Comparison of ENCODE assay signal across 9 mouse cellular contexts in the genomic region with DNA sequence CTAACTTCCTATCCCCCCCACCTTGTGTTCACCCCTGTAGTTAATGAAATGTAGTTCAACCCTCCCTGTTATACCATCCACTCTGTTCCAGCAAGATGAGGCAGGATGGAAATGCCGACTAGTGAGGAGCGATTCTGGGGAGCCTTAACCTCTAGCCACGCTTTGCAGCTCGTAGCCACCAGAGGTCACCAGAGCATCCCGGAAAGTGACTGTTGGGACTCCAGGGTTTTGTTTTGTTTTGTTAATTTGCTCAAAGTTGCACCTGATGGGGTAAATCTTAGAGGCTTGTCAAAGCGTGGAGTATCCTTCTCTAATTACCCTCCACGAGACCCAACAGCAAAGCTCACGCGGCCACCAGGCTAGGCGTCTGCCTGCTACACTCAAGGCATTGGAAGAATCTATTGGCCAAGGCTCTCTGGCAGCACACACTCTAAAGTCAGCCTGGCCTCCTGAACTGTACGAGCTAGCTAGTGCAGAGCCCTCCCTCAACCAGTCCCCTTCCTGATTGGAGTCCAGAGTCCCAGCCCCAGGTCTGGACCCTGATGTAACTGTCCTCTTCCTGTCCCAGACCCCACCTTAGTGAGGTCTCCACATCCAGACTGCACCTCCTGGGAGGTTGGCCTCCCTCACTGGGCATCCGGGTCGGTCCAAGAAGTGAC. TPM values are rescaled to one million over a fixed set of nuclear protein-coding genes. Genes with fewer than 3 reads are reported as not detected.
DNase-seq lines count a peak whose midpoint lies in the region; ATAC-seq lines count a peak whose summit lies in the region.
"Had no signal": no experiment of that assay in that cellular context is flagged by ENCODE, and none has a peak within 500 bp of the region (broad histone marks: within the 10 kb centered on the region; RNA-seq: fewer than 3 reads in every experiment).

No protein-coding gene starts in this region.

- H3K9ac ChIP-seq in embryonic facial prominence, embryonic 12.5 days, result no peak overlapping the region
- no peak overlapping the region for H3K9ac ChIP-seq in hindbrain, embryonic 11.5 days (ENCODE audit: low read depth, low read length)
- H3K9ac ChIP-seq in limb, embryonic 15.5 days, result no peak overlapping the region
- no peak overlapping the region for H3K9ac ChIP-seq in midbrain, embryonic 16.5 days (ENCODE audit: low read depth, low read length)

- peaks cover 29% of the 10 kb centered on the region for H3K36me3 ChIP-seq in embryonic facial prominence, embryonic 12.5 days
- H3K36me3 ChIP-seq in hindbrain, embryonic 11.5 days (ENCODE audit: control insufficient read depth, insufficient read depth, low read length), result no peaks in the 10 kb centered on the region
- H3K36me3 ChIP-seq in limb, embryonic 15.5 days, result peaks cover 25% of the 10 kb centered on the region
- peaks cover 11% of the 10 kb centered on the region for H3K36me3 ChIP-seq in midbrain, embryonic 16.5 days (ENCODE audit: control insufficient read depth, insufficient read depth, low read length)

- H3K4me2 ChIP-seq in embryonic facial prominence, embryonic 12.5 days (replicated peaks), result peak overlapping the region; percentile 31
- no peak overlapping the region for H3K4me2 ChIP-seq in hindbrain, embryonic 11.5 days (replicated peaks; ENCODE audit: low read depth, low read length)
- H3K4me2 ChIP-seq in limb, embryonic 15.5 days, result peak overlapping the region; percentile 36
- peak overlapping the region; percentile 8; the same call in 1 of the 2 replicates for H3K4me2 ChIP-seq in midbrain, embryonic 16.5 days (ENCODE audit: low read length)

- no peaks in the 10 kb centered on the region for H3K27me3 ChIP-seq in embryonic facial prominence, embryonic 12.5 days
- H3K27me3 ChIP-seq in hindbrain, embryonic 11.5 days (ENCODE audit: control insufficient read depth, insufficient read depth, low read length), result no peaks in the 10 kb centered on the region
- H3K27me3 ChIP-seq in limb, embryonic 15.5 days, result no peaks in the 10 kb centered on the region
- no peaks in the 10 kb centered on the region for H3K27me3 ChIP-seq in midbrain, embryonic 16.5 days (ENCODE audit: control insufficient read depth, insufficient read depth, low read depth, low read length)

- DNase-seq in layer of hippocampus, postnatal 10 days (ENCODE audit: low spot score in 2 of 2), result peak; percentile 66
- DNase-seq in layer of hippocampus, adult 8-10 months (ENCODE audit: low spot score in 2 of 2), result no peak
- peak; percentile 39 for DNase-seq in T-cell, adult 2 months (ENCODE audit: low spot score)
- peak; percentile 75 for DNase-seq in hindbrain, embryonic 11.5 days (ENCODE audit: low spot score)
- DNase-seq in left cerebral cortex, postnatal 36 days (ENCODE audit: low spot score in 2 of 2), result no peak

- ATAC-seq in embryonic facial prominence, embryonic 12.5 days (ENCODE audit: insufficient number of reproducible peaks, insufficient read depth, low FRiP score, low TSS enrichment), result peak; percentile 30; the same call in 1 of the 2 replicates
- no peak for ATAC-seq in hindbrain, embryonic 11.5 days (ENCODE audit: low FRiP score)
- ATAC-seq in limb, embryonic 15.5 days (ENCODE audit: insufficient number of reproducible peaks, low FRiP score, low TSS enrichment, low read depth), result peak; percentile 66
- peak; percentile 60 for ATAC-seq in midbrain, embryonic 16.5 days

- H3K4me1 ChIP-seq in embryonic facial prominence, embryonic 12.5 days, result peaks cover 27% of the 10 kb centered on the region
- no peaks in the 10 kb centered on the region for H3K4me1 ChIP-seq in hindbrain, embryonic 11.5 days (replicated peaks; ENCODE audit: control insufficient read depth, insufficient read depth, low read length)
- peaks cover 50% of the 10 kb centered on the region for H3K4me1 ChIP-seq in limb, embryonic 15.5 days
- H3K4me1 ChIP-seq in midbrain, embryonic 16.5 days (ENCODE audit: control insufficient read depth, insufficient read depth, low read length), result no peaks in the 10 kb centered on the region

- intact Hi-C loops in left cerebral cortex, postnatal 36 days (cut with DNase I), result no loop called here

- 1% methylated on average over 13 of the region's 13 CpGs for WGBS in embryonic facial prominence, embryonic 12.5 days
- WGBS in hindbrain, embryonic 11.5 days, result 7% methylated on average over 13 of the region's 13 CpGs
- 2% methylated on average over 13 of the region's 13 CpGs for WGBS in limb, embryonic 15.5 days
- 6% methylated on average over 13 of the region's 13 CpGs for WGBS in midbrain, embryonic 16.5 days

- H3K4me3 ChIP-seq in embryonic facial prominence, embryonic 12.5 days, result no peak overlapping the region
- H3K4me3 ChIP-seq in hindbrain, embryonic 11.5 days (ENCODE audit: low read depth, low read length), result no peak overlapping the region
- H3K4me3 ChIP-seq in limb, embryonic 15.5 days, result no peak overlapping the region
- H3K4me3 ChIP-seq in midbrain, embryonic 16.5 days (ENCODE audit: low read depth, low read length), result no peak overlapping the region
- H3K4me3 ChIP-seq: myocyte had no signal

- no peaks in the 10 kb centered on the region for H3K9me3 ChIP-seq in embryonic facial prominence, embryonic 12.5 days
- no peaks in the 10 kb centered on the region for H3K9me3 ChIP-seq in hindbrain, embryonic 11.5 days (ENCODE audit: control insufficient read depth, low read length)
- H3K9me3 ChIP-seq in limb, embryonic 15.5 days, result no peaks in the 10 kb centered on the region
- H3K9me3 ChIP-seq in midbrain, embryonic 16.5 days (replicated peaks; ENCODE audit: control insufficient read depth, low read length, poor library complexity, severe bottlenecking), result no peaks in the 10 kb centered on the region

- peak overlapping the region; percentile 86 for H3K27ac ChIP-seq in embryonic facial prominence, embryonic 12.5 days
- H3K27ac ChIP-seq in hindbrain, embryonic 11.5 days (ENCODE audit: low read depth, low read length), result no peak overlapping the region
- peak overlapping the region; percentile 94 for H3K27ac ChIP-seq in limb, embryonic 15.5 days
- no peak overlapping the region for H3K27ac ChIP-seq in midbrain, embryonic 16.5 days (ENCODE audit: low read length)

RNA-seq across cellular contexts. Expression of gene Col8a2, which starts 8.6 kb away (rescaled TPM):
- 1 to 10 TPM; 1.6 to 3.6 TPM for total RNA-seq in layer of hippocampus, postnatal 10 days (2021)
- total RNA-seq in layer of hippocampus, adult 8-10 months (2022), result 1 to 10 TPM; 1.7 to 2.3 (median 2.0) TPM
- polyA plus RNA-seq in embryonic facial prominence, embryonic 12.5 days (2016; fragmentation: Nextera tagmentation; extraction: Ambion mirVana), result 47.6 and 49.8 TPM in 2 replicates
- 15.6 and 17.4 TPM in 2 replicates for polyA plus RNA-seq in hindbrain, embryonic 11.5 days (2014; fragmentation: Nextera tagmentation; extraction: Ambion mirVana)
- polyA plus RNA-seq in limb, embryonic 15.5 days (2015; fragmentation: Nextera tagmentation; extraction: Ambion mirVana), result 71.2 and 79.7 TPM in 2 replicates
- 2.2 and 2.5 TPM in 2 replicates for polyA plus RNA-seq in midbrain, embryonic 16.5 days (2015; fragmentation: Nextera tagmentation; extraction: Ambion mirVana)
- 1 to 10 TPM; 1.6 to 1.7 TPM for total RNA-seq in left cerebral cortex, postnatal 36 days (2021)

RNA-seq across cellular contexts. Expression of gene Trappc3, which starts 15.9 kb away (rescaled TPM):
- 10 to 100 TPM; 94.9 to 95.2 TPM for total RNA-seq in layer of hippocampus, postnatal 10 days (2021)
- total RNA-seq in layer of hippocampus, adult 8-10 months (2022), result 10 to 100 TPM; 79.9 to 89.9 (median 85.1) TPM
- polyA plus RNA-seq in embryonic facial prominence, embryonic 12.5 days (2016; fragmentation: Nextera tagmentation; extraction: Ambion mirVana), result 113 and 115 TPM in 2 replicates
- polyA plus RNA-seq in hindbrain, embryonic 11.5 days (2014; fragmentation: Nextera tagmentation; extraction: Ambion mirVana), result 17.8 and 39.1 TPM in 2 replicates
- polyA plus RNA-seq in limb, embryonic 15.5 days (2015; fragmentation: Nextera tagmentation; extraction: Ambion mirVana), result 120 and 128 TPM in 2 replicates
- polyA plus RNA-seq in midbrain, embryonic 16.5 days (2015; fragmentation: Nextera tagmentation; extraction: Ambion mirVana), result 193 and 198 TPM in 2 replicates
- total RNA-seq in left cerebral cortex, postnatal 36 days (2021), result 10 to 100 TPM; 75.7 to 90.0 TPM

RNA-seq across cellular contexts. Expression of gene Map7d1, which starts 21.9 kb away (rescaled TPM):
- 100 to 1,000 TPM; 204 to 206 TPM for total RNA-seq in layer of hippocampus, postnatal 10 days (2021)
- 100 to 1,000 TPM; 240 to 257 (median 248) TPM for total RNA-seq in layer of hippocampus, adult 8-10 months (2022)
- 95.8 and 102 TPM in 2 replicates for polyA plus RNA-seq in embryonic facial prominence, embryonic 12.5 days (2016; fragmentation: Nextera tagmentation; extraction: Ambion mirVana)
- 54.6 and 65.5 TPM in 2 replicates for polyA plus RNA-seq in hindbrain, embryonic 11.5 days (2014; fragmentation: Nextera tagmentation; extraction: Ambion mirVana)
- polyA plus RNA-seq in limb, embryonic 15.5 days (2015; fragmentation: Nextera tagmentation; extraction: Ambion mirVana), result 46.5 and 50.3 TPM in 2 replicates
- polyA plus RNA-seq in midbrain, embryonic 16.5 days (2015; fragmentation: Nextera tagmentation; extraction: Ambion mirVana), result 66.1 and 68.2 TPM in 2 replicates
- total RNA-seq in left cerebral cortex, postnatal 36 days (2021), result 100 to 1,000 TPM; 288 TPM

RNA-seq across cellular contexts. Expression of gene Adprhl2, which starts 43.5 kb away (rescaled TPM):
- 10 to 100 TPM; 28.3 to 28.4 TPM for total RNA-seq in layer of hippocampus, postnatal 10 days (2021)
- 10 to 100 TPM; 29.3 to 31.6 (median 29.7) TPM for total RNA-seq in layer of hippocampus, adult 8-10 months (2022)
- 91.0 and 95.2 TPM in 2 replicates for polyA plus RNA-seq in embryonic facial prominence, embryonic 12.5 days (2016; fragmentation: Nextera tagmentation; extraction: Ambion mirVana)
- 39.2 and 39.3 TPM in 2 replicates for polyA plus RNA-seq in hindbrain, embryonic 11.5 days (2014; fragmentation: Nextera tagmentation; extraction: Ambion mirVana)
- 79.2 and 82.9 TPM in 2 replicates for polyA plus RNA-seq in limb, embryonic 15.5 days (2015; fragmentation: Nextera tagmentation; extraction: Ambion mirVana)
- polyA plus RNA-seq in midbrain, embryonic 16.5 days (2015; fragmentation: Nextera tagmentation; extraction: Ambion mirVana), result 83.9 and 87.5 TPM in 2 replicates
- 10 to 100 TPM; 25.2 to 28.0 TPM for total RNA-seq in left cerebral cortex, postnatal 36 days (2021)

RNA-seq across cellular contexts. Expression of gene Tekt2, which starts 47.5 kb away (rescaled TPM):
- 1 to 10 TPM; 2.0 to 3.0 TPM for total RNA-seq in layer of hippocampus, postnatal 10 days (2021)
- 1 to 10 TPM; 1.3 to 2.6 (median 1.4) TPM for total RNA-seq in layer of hippocampus, adult 8-10 months (2022)
- polyA plus RNA-seq in embryonic facial prominence, embryonic 12.5 days (2016; fragmentation: Nextera tagmentation; extraction: Ambion mirVana), result 17.0 and 17.8 TPM in 2 replicates
- polyA plus RNA-seq in hindbrain, embryonic 11.5 days (2014; fragmentation: Nextera tagmentation; extraction: Ambion mirVana), result 3.0 and 3.8 TPM in 2 replicates
- polyA plus RNA-seq in limb, embryonic 15.5 days (2015; fragmentation: Nextera tagmentation; extraction: Ambion mirVana), result 15.9 and 16.6 TPM in 2 replicates
- 15.3 and 17.3 TPM in 2 replicates for polyA plus RNA-seq in midbrain, embryonic 16.5 days (2015; fragmentation: Nextera tagmentation; extraction: Ambion mirVana)
- total RNA-seq in left cerebral cortex, postnatal 36 days (2021), result 1 to 10 TPM; 1.1 to 2.2 TPM

Comparison
In these comparisons a context has a peak if more than half of its experiments do, and no peak if none do; other contexts are left out.
1. DNase-seq: peak in layer of hippocampus, postnatal 10 days (2 of 2), T-cell, adult 2 months (single experiment) and hindbrain, embryonic 11.5 days (single experiment); none in layer of hippocampus, adult 8-10 months (0 of 2) and left cerebral cortex, postnatal 36 days (0 of 2).
2. H3K27ac ChIP-seq: peak in embryonic facial prominence, embryonic 12.5 days (single experiment) and limb, embryonic 15.5 days (single experiment); none in hindbrain, embryonic 11.5 days (single experiment) and midbrain, embryonic 16.5 days (single experiment).